Mouse (Mus musculus) liver, embryonic 16.5 days (tissue): ENCODE measurements around the gene Zfp1. TPM values are rescaled to one million over a fixed set of nuclear protein-coding genes. Genes with fewer than 3 reads are reported as not detected.
A peak's percentile ranks its signal among the peaks of the same experiment; 100 is the strongest.

ENCODE experiments used
- ATAC-seq: fragments of 200-750 bp; cut with Nextera tagmentation; 2 replicates; pipeline ENCODE4 v1.8.0; 2017; ENCODE audit warnings: low read depth, mild to moderate bottlenecking, moderate number of reproducible peaks, moderate library complexity
- H3K27ac ChIP-seq: fragments of 300-500 bp; sonication (generic); 2 replicates; pipeline ENCODE4 v1.5.1; 2014; ENCODE audit warnings: mild to moderate bottlenecking, low read length
- H3K27me3 ChIP-seq: fragments of 300-500 bp; sonication (generic); 2 replicates; pipeline ENCODE4 v1.6.1; 2014; ENCODE audit warnings: low read depth, low read length, mixed read lengths; ENCODE audit not compliant: control insufficient read depth, insufficient read depth
- H3K36me3 ChIP-seq: fragments of 300-500 bp; sonication (generic); 2 replicates; pipeline ENCODE4 v1.6.1; 2014; ENCODE audit warnings: mild to moderate bottlenecking; ENCODE audit not compliant: control insufficient read depth, insufficient read depth
- H3K4me1 ChIP-seq: fragments of 300-500 bp; sonication (generic); 2 replicates; pipeline ENCODE4 v1.6.1; 2014; ENCODE audit warnings: low read depth, low read length, mixed read lengths; ENCODE audit not compliant: control insufficient read depth
- H3K4me2 ChIP-seq: fragments of 300-500 bp; sonication (generic); 2 replicates; pipeline ENCODE4 v1.6.1; 2014; ENCODE audit warnings: low read depth, low read length, mixed read lengths
- H3K4me3 ChIP-seq: fragments of 300-500 bp; sonication (generic); 2 replicates; pipeline ENCODE4 v1.5.1; 2014; ENCODE audit warnings: low read depth, mild to moderate bottlenecking, low read length
- H3K9ac ChIP-seq: fragments of 300-500 bp; sonication (generic); 2 replicates; pipeline ENCODE4 v1.6.1; 2014; ENCODE audit warnings: low read depth, low read length
- H3K9me3 ChIP-seq: fragments of 300-500 bp; sonication (generic); replicated peaks from 2 replicates; pipeline ENCODE4 v1.6.1; 2016; ENCODE audit warnings: low read length; ENCODE audit not compliant: control insufficient read depth
- WGBS: fragments of 180-500 bp; shearing (Covaris S2); extraction: QIAGEN DNeasy Blood & Tissue Kit; methylation state at CpG from one replicate; pipeline ENCODE4 v1.1.7; 2014; ENCODE audit not compliant: insufficient replicate concordance; 5-methylcytosine and 5-hydroxymethylcytosine counted together
- polyA plus RNA-seq: library from polyadenylated mRNA; unstranded; fragments of >200 nt; fragmentation: Nextera tagmentation; extraction: Ambion mirVana; gene quantifications from 2 replicates; pipeline ENCODE4 v1.2.1, GENCODE M21; 2015

Gene Zfp1
- polyA plus RNA-seq, 1 experiment from 2014 or later: 4.0 TPM

DNA sequence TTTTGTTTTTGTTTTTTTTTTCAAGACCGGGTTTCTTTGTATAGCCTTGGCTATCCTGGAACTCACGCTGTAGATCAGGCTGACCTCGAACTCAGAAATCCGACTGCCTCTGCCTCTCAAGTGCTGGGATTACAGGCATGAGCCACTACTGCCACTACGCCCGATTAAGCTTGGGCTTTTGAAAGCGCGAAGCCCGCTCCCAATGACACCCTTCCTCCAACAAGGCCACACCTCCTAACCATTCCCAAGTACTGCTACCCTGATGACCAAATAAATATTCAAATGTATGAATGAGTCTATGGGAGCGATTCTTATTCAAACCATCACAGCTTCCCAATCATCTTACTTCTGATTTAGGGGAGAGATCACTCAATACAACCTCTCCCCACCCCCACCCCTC lies 54.5 kb downstream of the Zfp1 start:
- no peaks in the 10 kb centered on the region for H3K9me3 ChIP-seq
- no peak for ATAC-seq
- WGBS: 62% methylated on average over 10 of the region's 10 CpGs
- H3K4me1 ChIP-seq: no peaks in the 10 kb centered on the region; the same call in 1 of the 2 replicates
- H3K9ac ChIP-seq: no peak overlapping the region
- no peak overlapping the region for H3K4me2 ChIP-seq
- no peak overlapping the region for H3K27ac ChIP-seq
- no peaks in the 10 kb centered on the region for H3K36me3 ChIP-seq
- no peak overlapping the region for H3K4me3 ChIP-seq
- no peaks in the 10 kb centered on the region for H3K27me3 ChIP-seq

DNA sequence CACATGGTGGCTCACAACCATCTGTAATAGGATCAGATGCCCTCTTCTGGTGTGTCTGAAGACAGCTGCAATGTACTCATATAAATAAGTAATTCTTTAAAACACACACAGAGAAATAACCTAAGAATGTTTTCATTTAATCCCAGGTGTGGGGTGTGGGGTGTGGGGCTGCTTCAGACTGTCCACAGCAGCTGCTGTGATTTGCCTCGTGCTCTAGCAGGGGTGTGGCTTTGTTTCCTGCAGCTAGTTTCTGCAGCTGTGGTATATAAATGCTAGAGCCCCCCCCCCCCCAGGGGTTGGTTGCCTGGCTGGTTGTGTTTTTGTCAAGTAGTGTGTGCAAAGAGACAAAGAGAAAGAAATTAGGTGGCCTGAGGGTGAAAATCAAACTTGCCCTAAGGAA lies 55.8 kb downstream of the Zfp1 start:
- WGBS: 24% methylated on average over 1 of the region's 1 CpGs
- Histone ChIP-seq H3K4me2 (no peak overlapping the region), H3K4me3 (no peak overlapping the region), H3K36me3 (no peaks in the 10 kb centered on the region), H3K4me1 (no peaks in the 10 kb centered on the region; the same call in 1 of the 2 replicates), H3K9me3 (no peaks in the 10 kb centered on the region), H3K9ac (no peak overlapping the region), H3K27me3 (no peaks in the 10 kb centered on the region), H3K27ac (no peak overlapping the region)
- ATAC-seq: no peak

DNA sequence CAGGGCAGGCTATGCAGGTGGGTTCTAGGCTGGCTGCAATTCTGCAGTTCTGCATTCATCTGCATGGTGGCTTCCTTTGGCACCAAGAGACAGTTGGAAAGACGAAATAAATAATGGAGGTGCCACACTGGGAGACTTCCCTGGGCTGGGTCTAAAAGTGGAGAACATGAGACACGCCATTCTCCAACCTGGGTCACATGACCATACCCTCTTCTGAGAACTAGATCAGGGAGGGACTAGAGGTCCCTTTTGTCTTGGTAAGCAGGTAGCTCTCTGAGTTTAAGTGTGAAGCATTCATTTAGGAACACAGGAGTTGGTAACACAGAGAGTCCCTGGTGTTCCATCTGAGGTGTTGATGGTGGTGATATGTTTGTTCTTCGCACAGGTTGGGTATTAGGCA lies 57.0 kb downstream of the Zfp1 start:
- Histone ChIP-seq H3K4me3 (no peak overlapping the region), H3K9me3 (no peaks in the 10 kb centered on the region), H3K36me3 (no peaks in the 10 kb centered on the region), H3K4me1 (peaks cover 3% of the 10 kb centered on the region), H3K9ac (no peak overlapping the region), H3K27me3 (no peaks in the 10 kb centered on the region), H3K4me2 (no peak overlapping the region), H3K27ac (no peak overlapping the region)
- WGBS: 57% methylated on average over 3 of the region's 3 CpGs
- ATAC-seq: no peak

DNA sequence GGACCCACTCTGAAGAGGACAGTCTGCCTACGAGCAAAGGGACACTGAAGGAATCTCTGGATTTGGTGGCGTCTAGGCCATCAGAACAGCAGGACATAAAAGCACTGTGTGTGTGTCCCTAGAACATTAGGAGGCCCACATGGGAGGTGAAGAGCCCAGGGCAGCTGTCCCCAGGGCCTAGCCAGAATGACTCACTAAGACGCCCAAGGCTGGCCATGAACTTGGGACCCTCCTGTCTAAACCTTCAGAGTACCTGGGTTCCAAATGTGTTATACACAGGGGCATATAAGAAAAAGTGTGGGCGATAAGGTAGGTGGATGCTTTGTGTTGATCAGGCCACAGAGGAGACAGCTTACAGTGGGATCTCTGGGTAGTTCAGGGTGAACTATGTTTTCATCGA lies 57.5 kb downstream of the Zfp1 start:
- H3K9me3 ChIP-seq: no peaks in the 10 kb centered on the region
- no peak for ATAC-seq
- H3K4me2 ChIP-seq: no peak overlapping the region
- WGBS: 61% methylated on average over 5 of the region's 5 CpGs
- H3K27me3 ChIP-seq: no peaks in the 10 kb centered on the region
- H3K4me3 ChIP-seq: no peak overlapping the region
- H3K27ac ChIP-seq: no peak overlapping the region
- no peaks in the 10 kb centered on the region for H3K36me3 ChIP-seq
- peaks cover 3% of the 10 kb centered on the region for H3K4me1 ChIP-seq
- no peak overlapping the region for H3K9ac ChIP-seq

DNA sequence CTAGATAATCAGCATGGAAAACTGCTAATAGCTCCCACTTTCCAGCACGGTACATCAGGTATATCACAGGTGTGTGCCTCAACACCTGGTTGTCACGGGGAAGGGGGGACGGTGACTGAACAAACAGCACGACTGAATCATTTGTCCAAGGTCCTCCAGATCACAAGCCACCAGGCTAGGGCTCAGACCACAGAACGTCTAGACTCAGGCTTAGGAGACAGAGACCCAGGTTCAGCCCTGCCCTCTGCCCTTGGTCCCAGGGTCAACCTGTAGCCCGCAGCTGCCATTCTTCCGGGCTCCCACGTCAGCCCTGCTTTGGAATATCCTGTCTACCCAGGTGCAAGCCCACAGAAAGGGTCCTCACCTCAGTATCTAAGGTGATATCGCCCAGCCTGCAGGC lies 58.2 kb downstream of the Zfp1 start:
- 56% methylated on average over 9 of the region's 9 CpGs for WGBS
- H3K9me3 ChIP-seq: no peaks in the 10 kb centered on the region
- ATAC-seq: peak; percentile 22
- H3K9ac ChIP-seq: no peak overlapping the region
- H3K4me1 ChIP-seq: peaks cover 3% of the 10 kb centered on the region
- no peaks in the 10 kb centered on the region for H3K36me3 ChIP-seq
- no peak overlapping the region for H3K4me3 ChIP-seq
- H3K27me3 ChIP-seq: no peaks in the 10 kb centered on the region
- H3K27ac ChIP-seq: no peak overlapping the region
- H3K4me2 ChIP-seq: no peak overlapping the region

DNA sequence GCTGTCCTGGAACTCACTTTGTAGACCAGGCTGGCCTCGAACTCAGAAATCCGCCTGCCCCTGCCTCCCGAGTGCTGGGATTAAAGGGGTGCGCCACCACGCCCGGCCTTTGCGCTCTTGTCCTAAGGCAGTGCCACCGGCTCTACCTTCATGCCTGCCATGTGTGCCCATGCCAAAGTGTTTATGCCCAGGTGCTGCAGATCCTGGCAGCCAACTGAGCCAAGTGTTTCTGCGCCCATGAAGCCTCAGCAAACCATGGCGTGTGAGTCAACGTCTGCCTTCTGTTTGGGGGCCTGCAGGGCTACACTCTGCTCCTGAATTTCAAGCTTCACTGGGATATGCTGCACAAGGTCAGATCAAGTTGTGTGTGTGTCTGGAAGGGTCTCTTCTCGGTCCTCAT lies 61.4 kb downstream of the Zfp1 start:
- H3K4me3 ChIP-seq: no peak overlapping the region
- ATAC-seq: no peak
- no peak overlapping the region for H3K4me2 ChIP-seq
- H3K9me3 ChIP-seq: no peaks in the 10 kb centered on the region
- 76% methylated on average over 12 of the region's 12 CpGs for WGBS
- H3K27ac ChIP-seq: no peak overlapping the region; the same call in 1 of the 2 replicates
- peaks cover 3% of the 10 kb centered on the region for H3K4me1 ChIP-seq
- H3K9ac ChIP-seq: no peak overlapping the region
- H3K27me3 ChIP-seq: no peaks in the 10 kb centered on the region
- H3K36me3 ChIP-seq: no peaks in the 10 kb centered on the region

DNA sequence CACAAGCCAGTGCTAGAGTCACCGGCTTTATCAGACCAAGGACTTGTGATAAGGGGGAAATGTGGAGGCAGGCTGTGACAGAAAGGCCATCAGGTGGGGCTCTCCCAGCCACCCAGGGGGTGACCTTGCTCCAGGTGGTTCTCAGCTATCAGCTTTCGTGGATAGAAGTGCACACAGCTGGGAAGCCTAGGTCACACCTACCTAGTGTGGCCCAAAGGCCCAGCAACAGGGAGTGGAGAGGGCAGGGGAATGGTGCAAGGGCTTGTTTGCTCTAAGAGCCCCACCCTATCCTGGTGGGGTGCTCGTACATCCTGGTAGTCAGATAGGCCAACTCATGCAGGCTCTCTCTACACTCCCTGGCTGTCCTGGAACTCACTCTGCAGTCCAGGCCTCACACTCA lies 62.0 kb downstream of the Zfp1 start:
- no peaks in the 10 kb centered on the region for H3K36me3 ChIP-seq
- no peak overlapping the region for H3K9ac ChIP-seq
- no peaks in the 10 kb centered on the region for H3K27me3 ChIP-seq
- no peak overlapping the region for H3K4me2 ChIP-seq
- H3K4me1 ChIP-seq: peaks cover 3% of the 10 kb centered on the region
- no peaks in the 10 kb centered on the region for H3K9me3 ChIP-seq
- H3K27ac ChIP-seq: peak overlapping the region; percentile 42
- 23% methylated on average over 3 of the region's 3 CpGs for whole genome bisulfite sequencing
- H3K4me3 ChIP-seq: no peak overlapping the region
- peak; percentile 70 for ATAC-seq

DNA sequence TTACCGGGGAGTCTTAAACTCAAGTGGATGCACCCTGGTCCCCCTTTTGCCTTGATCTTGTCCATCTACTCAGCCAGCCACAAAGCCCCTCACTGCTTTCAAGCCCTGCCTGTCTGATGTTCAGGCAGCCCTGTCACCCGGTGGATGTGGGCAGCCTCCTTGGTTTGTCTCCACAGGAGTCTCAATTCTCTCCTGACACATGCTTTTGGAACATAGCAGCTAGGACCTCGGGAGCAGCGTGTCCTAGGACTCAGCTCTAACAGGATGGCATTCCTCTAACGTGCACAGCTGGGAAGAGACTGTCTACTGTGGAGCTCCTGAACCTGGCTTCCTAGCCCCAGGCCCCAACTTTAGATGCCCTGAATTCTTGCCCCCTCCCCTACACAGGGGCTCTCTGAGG lies 62.5 kb downstream of the Zfp1 start:
- Histone ChIP-seq H3K27ac (peak overlapping the region; percentile 20), H3K9ac (no peak overlapping the region), H3K9me3 (no peaks in the 10 kb centered on the region), H3K27me3 (no peaks in the 10 kb centered on the region), H3K4me2 (no peak overlapping the region), H3K4me3 (no peak overlapping the region), H3K36me3 (no peaks in the 10 kb centered on the region), H3K4me1 (peaks cover 3% of the 10 kb centered on the region)
- ATAC-seq: no peak
- WGBS: 47% methylated on average over 5 of the region's 5 CpGs

DNA sequence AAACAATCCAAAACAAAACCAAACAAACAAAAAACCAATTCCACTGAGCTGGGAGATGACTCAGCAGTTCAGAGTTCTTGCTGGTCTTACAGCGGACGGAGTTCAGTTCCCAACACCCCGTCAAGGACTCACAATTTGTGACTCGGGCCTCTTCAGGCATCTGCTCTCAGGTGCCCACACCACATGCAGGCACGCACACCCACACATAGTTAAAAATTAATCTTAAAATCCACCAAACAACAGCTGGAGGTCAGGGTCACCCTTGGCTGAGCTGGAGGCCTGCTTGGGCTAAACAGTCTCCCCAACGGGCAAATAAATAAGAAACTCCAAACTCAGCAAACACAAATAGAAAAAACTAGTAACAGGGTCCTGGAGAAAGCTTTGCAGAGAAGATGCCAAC lies 65.1 kb downstream of the Zfp1 start:
- no peaks in the 10 kb centered on the region for H3K9me3 ChIP-seq
- WGBS: 61% methylated on average over 6 of the region's 6 CpGs
- H3K27me3 ChIP-seq: no peaks in the 10 kb centered on the region
- H3K36me3 ChIP-seq: no peaks in the 10 kb centered on the region; the same call in 1 of the 2 replicates
- H3K9ac ChIP-seq: no peak overlapping the region
- peak; percentile 64 for ATAC-seq
- peaks cover 3% of the 10 kb centered on the region for H3K4me1 ChIP-seq
- H3K4me2 ChIP-seq: no peak overlapping the region
- H3K27ac ChIP-seq: peak overlapping the region; percentile 70
- no peak overlapping the region for H3K4me3 ChIP-seq
